Mouse (Mus musculus): ENCODE data around the gene Etv3. TPM values are rescaled to one million over a fixed set of nuclear protein-coding genes. Genes with fewer than 3 reads are reported as not detected.

Etv3 gene
- total RNA-seq, 2 experiments from 2014 or later, result 8.5 to 9.2 TPM

DNA sequence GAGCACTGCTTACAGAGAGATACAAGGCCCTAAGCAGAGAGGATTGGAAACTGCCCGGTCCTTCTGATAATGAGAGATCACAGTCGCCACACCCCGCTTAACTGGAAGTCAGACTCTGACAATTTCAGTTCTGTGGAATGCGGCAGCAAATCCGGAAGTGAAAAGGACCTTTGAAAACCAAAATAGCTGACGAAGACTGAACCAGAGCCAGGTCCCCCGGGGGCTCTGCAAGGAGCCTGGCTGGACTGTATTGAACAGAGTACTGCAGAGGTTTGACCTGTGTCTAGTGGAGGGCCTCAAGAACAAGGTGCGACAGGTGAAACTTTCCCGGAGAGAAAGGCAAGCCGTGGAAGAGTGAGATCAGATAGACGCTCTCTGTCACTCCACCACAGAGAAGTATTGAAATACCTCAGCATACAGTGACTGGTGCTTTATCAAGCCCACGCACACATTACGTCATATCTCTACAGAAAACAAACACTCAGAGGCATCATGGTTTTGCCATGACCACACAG lies 9.6 kb upstream of the Etv3 start:
- peak; percentile 70 for ATAC-seq (replicated peaks; ENCODE audit: poor library complexity)

DNA sequence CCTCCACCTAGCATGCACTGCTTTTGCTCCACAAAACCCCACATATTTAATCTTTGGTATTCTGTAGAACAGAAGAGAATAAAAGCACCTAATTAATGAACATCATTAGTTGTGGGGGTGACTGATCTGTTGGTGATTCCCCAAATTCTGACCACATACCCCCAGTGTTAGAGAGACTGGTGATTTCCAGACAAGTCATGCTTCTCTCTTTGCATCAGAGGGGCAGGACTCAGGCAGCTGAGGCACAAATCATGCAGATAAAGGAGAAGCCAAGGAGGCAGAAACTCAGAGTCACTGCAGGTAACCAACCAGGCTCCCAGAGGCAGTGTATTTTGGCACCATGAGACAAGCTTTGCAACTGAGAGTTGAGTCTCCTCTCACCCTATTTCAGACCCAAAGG lies 6.8 kb upstream of the Etv3 start:
- no peak for ATAC-seq (replicated peaks; ENCODE audit: poor library complexity)

GRCm38 (mm10) chr3:87521126-87521525 lies 4.1 kb upstream of the Etv3 start:
- ATAC-seq (replicated peaks; ENCODE audit: poor library complexity), result peak; percentile 72

- ATAC-seq (replicated peaks; ENCODE audit: poor library complexity), result no peak
Observed at GRCm38 (mm10) chr3:87521833-87522232, 3.4 kb upstream of the Etv3 start.

DNA sequence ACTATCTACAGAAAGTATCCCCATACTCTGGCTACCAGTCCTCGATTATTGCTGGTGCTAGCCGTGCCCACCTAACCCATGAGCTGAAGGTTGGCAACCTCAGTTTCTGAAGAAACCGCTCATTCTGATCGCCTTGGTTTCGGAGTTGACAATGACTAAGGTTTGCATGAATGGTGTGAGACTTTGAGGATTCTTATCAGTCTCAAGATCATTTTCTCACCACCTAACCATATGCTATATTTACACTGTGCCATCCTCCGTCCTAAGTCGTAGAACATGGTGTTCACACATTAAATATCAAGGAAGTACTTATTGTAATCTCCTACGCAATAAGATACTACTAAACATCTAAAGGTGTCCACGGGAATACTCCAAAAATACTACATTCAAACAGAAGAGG lies 1.5 kb upstream of the Etv3 start:
- no peak for ATAC-seq (replicated peaks; ENCODE audit: poor library complexity)

- no peak for ATAC-seq (replicated peaks; ENCODE audit: poor library complexity)
Observed at GRCm38 (mm10) chr3:87525837-87526570, 797 bp downstream of the Etv3 start.

GRCm38 (mm10) chr3:87527139-87527538 lies 1.9 kb downstream of the Etv3 start:
- no peak for ATAC-seq (replicated peaks; ENCODE audit: poor library complexity)

DNA sequence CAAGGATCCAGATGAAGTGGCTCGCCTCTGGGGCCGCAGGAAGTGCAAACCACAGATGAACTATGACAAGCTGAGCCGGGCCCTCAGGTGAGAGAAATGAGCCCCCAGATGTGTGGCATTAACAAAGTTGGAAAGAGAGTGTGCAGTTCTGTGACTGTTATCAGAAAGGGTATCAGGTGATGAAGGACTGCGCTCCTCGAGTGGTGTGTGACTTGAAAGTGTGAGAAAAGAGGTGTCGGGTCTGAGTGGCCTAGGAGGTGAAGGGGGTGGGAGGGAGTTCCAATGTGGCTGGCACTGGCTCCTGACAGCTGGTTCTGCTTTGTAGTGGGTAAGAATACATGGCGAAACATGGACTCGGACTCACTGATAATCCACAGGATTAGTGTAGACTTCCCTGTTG lies 2.8 kb downstream of the Etv3 start:
- no peak for ATAC-seq (replicated peaks; ENCODE audit: poor library complexity)

DNA sequence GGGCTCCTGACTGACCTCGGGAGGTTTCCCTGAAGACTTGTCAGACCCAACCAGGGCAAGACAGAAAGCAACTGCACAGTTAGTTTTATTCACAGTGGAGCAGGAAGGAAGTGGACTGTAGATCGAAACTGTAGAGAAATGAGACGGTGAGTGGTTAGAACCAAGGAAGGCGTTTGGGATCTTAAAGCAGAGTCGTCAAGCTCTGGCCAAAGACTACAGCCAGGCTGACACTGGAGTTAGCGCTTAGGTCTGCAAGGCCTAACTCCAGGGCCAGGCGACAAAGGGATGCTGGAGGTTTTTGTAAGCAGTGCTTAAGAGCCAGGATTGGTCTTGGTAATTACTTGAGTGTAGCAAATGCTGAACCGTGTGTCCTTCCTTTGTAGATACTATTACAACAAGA lies 3.6 kb downstream of the Etv3 start:
- no peak for ATAC-seq (replicated peaks; ENCODE audit: poor library complexity)

GRCm38 (mm10) chr3:87529568-87529967 lies 4.4 kb downstream of the Etv3 start:
- peak; percentile 64 for ATAC-seq (replicated peaks; ENCODE audit: poor library complexity)

DNA sequence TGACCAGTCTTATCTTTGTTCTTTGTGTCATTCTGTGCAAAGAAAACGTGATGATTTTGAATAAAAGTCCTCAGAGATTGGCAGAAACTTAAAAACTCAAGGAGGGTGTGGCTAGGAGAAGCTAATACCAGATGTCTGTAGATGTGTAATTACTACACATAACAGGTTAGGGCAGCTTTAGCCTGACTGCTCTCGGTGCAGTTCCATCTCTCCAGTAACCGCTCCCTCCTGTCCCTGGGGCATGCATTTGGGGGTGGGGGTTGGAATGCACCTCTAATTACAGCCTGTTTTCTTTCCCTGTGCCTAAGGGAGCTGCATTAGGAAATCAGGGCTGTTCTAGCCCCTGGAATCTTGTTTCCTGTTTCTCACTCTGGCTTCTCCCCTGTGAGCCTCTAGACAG lies 5.0 kb downstream of the Etv3 start:
- no peak for ATAC-seq (replicated peaks; ENCODE audit: poor library complexity)

DNA sequence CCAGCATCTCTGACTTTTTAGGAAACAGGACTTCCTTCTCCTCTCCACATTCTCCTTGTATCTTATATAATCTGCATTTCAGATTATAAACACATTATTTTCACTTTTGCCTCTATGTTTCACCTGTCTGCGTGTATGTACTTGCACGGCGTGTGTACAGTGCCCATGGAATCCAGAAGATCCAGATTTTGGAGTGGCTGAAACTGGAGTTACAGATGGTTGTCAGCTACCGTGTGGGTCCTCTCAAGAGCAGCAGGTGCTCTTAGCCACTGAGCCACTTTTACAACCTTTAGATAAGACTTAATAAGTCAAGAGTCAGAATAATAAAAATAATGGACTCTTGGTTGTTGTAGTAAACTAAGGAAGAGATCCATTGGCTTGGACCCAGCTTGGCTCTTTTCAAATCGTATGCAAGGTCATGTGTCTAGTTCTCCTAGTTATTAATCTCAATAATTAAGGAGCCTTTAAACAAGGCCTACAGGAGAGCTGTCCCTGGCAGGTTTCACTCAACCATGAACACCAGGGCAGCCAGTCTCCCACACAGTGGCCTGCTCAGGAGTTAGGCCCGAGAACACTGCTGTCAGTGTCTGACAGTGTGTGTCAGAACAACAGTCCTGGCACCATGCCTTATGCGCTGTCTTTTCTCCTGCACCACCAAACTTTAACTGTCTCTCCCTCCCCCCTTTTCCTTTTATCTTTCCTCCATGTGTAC lies 8.6 kb downstream of the Etv3 start:
- ATAC-seq (replicated peaks; ENCODE audit: poor library complexity), result no peak

DNA sequence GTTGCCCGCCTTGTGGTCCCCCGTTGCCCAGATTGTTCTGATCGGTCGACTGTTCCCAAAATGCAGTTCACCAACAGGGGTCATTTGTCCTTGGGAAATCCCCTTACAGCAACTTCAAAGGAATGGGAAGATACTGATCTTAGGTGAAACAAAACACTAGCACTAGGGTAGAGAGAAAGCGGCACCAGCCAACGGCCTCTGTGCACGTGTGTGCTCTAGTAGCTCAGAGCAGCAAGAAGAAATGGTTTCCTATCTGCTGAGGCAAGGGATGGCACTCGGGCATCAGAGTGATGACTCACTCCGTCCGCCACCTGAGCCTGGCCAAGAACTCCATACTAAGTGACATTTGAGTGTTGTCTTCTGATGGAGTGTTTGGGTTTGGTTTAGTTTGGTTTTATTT lies 12.8 kb downstream of the Etv3 start:
- ATAC-seq (replicated peaks; ENCODE audit: poor library complexity), result no peak

DNA sequence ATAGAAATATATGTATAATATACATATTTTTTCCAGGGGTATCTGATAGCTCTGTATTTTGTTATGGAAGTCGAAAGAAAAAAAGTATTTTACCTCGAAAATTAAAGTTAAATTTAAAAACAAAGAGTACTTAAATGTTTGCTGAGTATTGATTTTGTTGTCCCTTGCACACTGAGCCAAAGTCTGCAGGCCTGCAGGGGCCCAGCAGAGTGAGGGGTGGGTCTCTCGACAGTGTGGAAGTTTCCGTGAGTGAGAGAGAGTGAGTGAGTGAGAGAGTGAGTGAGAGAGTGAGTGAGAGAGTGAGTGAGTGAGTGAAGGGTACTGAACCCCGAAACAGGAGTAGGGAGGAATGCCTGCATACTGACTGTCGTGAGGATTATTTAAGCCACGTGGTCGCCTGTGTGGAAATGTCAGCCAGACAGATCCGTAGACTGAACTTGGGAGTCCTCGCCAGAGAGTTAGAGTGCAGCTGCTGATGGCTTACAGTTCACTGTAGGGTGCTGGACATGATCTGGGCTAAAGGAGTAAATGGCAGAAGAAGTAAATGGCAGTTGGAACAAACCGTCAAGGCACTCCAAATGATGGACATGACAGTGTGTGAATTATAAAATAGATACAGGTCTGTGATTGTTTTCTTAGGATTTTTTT lies 14.9 kb downstream of the Etv3 start:
- no peak for ATAC-seq (replicated peaks; ENCODE audit: poor library complexity)

- no peak for ATAC-seq (replicated peaks; ENCODE audit: poor library complexity)
Observed at GRCm38 (mm10) chr3:87540714-87541113, 15.5 kb downstream of the Etv3 start.

GRCm38 (mm10) chr3:87542481-87543215 lies 17.4 kb downstream of the Etv3 start:
- ATAC-seq (replicated peaks; ENCODE audit: poor library complexity), result no peak

GRCm38 (mm10) chr3:87545554-87545953 lies 20.3 kb downstream of the Etv3 start:
- ATAC-seq (replicated peaks; ENCODE audit: poor library complexity), result no peak

- ATAC-seq (replicated peaks; ENCODE audit: poor library complexity), result no peak
Observed at GRCm38 (mm10) chr3:87546291-87546721, 21.1 kb downstream of the Etv3 start.

DNA sequence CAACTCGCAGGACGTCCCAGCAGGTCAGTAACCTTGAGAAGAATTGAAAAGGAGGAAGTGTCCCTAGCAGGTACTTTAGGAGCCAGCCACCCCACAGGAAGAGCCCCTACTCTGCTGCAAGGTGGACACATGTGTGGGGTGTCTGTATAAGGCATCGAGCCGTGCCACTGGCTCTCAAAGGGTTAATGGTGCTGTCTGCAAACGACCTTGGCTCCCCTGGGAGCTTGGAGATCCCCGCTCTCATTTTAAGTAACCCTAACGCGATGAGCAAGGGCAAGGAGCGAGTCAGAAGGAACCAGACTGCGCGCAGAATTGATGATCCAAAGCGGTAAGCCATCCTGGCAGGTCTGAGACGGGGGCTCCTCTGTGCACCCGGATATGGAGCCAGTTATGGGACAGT lies 24.7 kb downstream of the Etv3 start:
- ATAC-seq (replicated peaks; ENCODE audit: poor library complexity), result no peak

GRCm38 (mm10) chr3:87552327-87552726 lies 27.1 kb downstream of the Etv3 start:
- no peak for ATAC-seq (replicated peaks; ENCODE audit: poor library complexity)

Measured in megakaryocyte progenitor cell, adult 5-6 weeks (primary cell).